Mouse (Mus musculus) E14TG2a.4 (cell line): ENCODE measurements around the gene Chchd10.
A peak's percentile ranks its signal among the peaks of the same experiment; 100 is the strongest.

Experiments used
- H3K27me3 ChIP-seq: 2 replicates; pipeline ENCODE4 v1.6.1; 2014; ENCODE audit warnings: low read length, control low read depth; ENCODE audit not compliant: insufficient read depth
- H3K36me3 ChIP-seq: 2 replicates; pipeline ENCODE4 v1.6.1; 2014; ENCODE audit warnings: low read length, control low read depth; ENCODE audit not compliant: insufficient read depth
- H3K4me1 ChIP-seq: replicated peaks from 2 replicates; pipeline ENCODE4 v1.6.1; 2014; ENCODE audit warnings: low read depth, low read length, control low read depth
- H3K4me3 ChIP-seq: replicated peaks from 2 replicates; pipeline ENCODE4 v1.5.1; 2014; ENCODE audit warnings: mild to moderate bottlenecking, low read length
- H3K9me3 ChIP-seq: 2 replicates; pipeline ENCODE4 v1.6.1; 2014; ENCODE audit warnings: low read length, control low read depth
- CTCF ChIP-seq: conservative IDR thresholded peaks from 2 replicates; pipeline ENCODE4 v1.5.1; 2014; ENCODE audit warnings: low read length
- NANOG ChIP-seq: IDR thresholded peaks from 2 replicates; pipeline ENCODE4 v1.6.1; 2014; ENCODE audit warnings: borderline replicate concordance, low read length, mixed read lengths
- POU5F1 ChIP-seq: IDR thresholded peaks from 2 replicates; pipeline ENCODE4 v1.6.1; 2014; ENCODE audit warnings: low read length, borderline replicate concordance

Chchd10 gene

DNA sequence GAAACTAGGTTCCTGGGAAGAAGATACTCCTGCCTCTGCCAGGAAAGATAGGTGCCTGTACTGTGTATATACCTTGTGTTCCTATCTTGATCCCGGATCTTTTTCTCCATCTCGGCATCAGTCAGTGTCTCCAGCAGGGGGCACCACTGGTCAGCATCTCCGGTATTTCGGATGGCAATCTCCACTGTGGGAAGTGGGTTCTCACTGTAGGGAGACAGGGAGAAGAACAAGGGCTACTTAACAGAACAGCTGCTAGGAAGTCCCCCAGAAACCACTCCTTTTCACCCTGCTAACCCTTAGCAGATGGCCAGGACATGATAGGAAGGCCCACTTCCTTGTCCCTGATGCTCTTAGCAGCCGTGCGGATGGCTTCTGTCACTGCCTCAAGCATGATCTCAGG lies 35.6 kb upstream of the Chchd10 start:
- Histone ChIP-seq H3K4me1 (peaks cover 51% of the 10 kb centered on the region), H3K36me3 (peaks cover 85% of the 10 kb centered on the region), H3K4me3 (no peak overlapping the region), H3K9me3 (no peaks in the 10 kb centered on the region), H3K27me3 (no peaks in the 10 kb centered on the region)
- TF ChIP-seq POU5F1 (no peak), NANOG (no peak), CTCF (peak; percentile 80)

DNA sequence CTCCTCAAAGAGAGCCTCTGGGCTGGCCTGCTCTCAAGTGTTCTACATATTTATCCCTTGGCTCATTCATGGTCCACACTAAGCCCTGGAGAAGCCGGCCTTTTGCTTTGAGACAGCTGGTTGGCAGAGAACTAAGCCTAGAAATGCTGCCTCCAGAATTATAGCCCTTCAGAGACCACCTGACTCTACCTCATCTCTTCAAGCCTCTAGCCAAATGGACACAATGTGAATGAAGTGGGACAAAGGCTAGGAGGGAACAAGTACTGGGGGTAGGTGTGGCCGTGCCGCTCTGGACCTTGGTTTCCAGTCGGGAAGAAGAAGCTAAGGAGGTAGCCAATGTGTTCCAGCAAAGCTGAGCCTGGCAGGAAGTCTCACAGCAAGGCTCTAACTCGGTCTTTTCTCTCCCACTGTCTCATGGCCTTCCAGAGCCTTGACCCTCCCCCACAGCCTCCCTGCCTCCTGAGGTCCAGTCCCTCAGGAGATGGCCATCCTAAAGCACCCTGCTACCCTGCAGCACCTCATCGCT lies 34.8 kb upstream of the Chchd10 start:
- no peaks in the 10 kb centered on the region for H3K27me3 ChIP-seq
- H3K36me3 ChIP-seq, result peaks cover 92% of the 10 kb centered on the region
- H3K4me1 ChIP-seq, result peaks cover 48% of the 10 kb centered on the region
- 0 out of 2 replicates have a peak overlapping the region, but pooled peaks have one; percentile 17 for H3K4me3 ChIP-seq
- no peaks in the 10 kb centered on the region for H3K9me3 ChIP-seq
- TF ChIP-seq POU5F1, result no peak
- no peak for TF ChIP-seq CTCF

DNA sequence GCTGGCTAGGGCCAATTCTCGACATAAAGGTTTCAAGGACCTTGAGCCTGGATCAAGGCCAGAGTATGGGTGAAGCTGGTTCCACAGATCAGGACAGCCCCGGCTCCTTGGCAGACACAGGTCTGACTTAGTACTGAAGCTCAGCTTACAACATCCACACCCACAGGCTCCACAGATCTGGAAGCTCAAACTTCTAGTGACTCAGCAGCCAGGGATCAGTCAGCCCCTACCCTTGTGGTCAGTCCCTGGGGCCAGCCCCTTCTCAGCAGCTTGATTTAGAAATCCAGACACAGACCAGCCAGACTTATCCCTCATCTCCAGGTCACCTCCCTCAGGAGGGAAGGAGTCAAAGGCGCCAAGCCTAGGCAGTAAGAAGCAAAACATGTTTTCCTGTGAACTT lies 34.1 kb upstream of the Chchd10 start:
- Histone ChIP-seq H3K4me1 (peaks cover 45% of the 10 kb centered on the region), H3K27me3 (no peaks in the 10 kb centered on the region), H3K4me3 (0 out of 2 replicates have a peak overlapping the region, but pooled peaks have one; percentile 17), H3K9me3 (no peaks in the 10 kb centered on the region), H3K36me3 (peaks cover 100% of the 10 kb centered on the region)
- TF ChIP-seq POU5F1, result no peak
- TF ChIP-seq CTCF, result no peak
- no peak for TF ChIP-seq NANOG

DNA sequence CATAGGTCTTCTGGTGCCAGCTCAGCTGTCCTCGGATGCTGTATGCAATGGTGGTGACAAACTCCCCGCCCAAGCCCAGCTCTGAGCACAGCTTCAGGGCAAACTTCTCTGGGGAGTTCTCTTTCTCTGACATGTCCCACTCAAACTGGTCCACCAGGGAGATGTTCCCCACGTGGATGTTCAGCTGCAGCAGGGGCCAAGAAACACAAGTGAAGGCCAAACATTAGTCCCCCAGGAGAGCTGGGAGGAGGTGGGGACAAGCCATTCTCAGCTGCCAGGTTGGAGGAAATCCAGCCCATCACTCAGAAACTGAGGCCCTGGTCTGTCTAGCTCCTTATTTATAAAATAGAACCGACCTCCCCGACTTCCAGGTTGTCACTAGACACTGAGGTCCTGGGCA lies 28.5 kb upstream of the Chchd10 start:
- Histone ChIP-seq H3K4me3 (no peak overlapping the region), H3K4me1 (peaks cover 7% of the 10 kb centered on the region; the same call in 1 of the 2 replicates), H3K9me3 (no peaks in the 10 kb centered on the region), H3K36me3 (peaks cover 98% of the 10 kb centered on the region), H3K27me3 (no peaks in the 10 kb centered on the region)
- TF ChIP-seq POU5F1 (no peak), CTCF (no peak), NANOG (no peak)

DNA sequence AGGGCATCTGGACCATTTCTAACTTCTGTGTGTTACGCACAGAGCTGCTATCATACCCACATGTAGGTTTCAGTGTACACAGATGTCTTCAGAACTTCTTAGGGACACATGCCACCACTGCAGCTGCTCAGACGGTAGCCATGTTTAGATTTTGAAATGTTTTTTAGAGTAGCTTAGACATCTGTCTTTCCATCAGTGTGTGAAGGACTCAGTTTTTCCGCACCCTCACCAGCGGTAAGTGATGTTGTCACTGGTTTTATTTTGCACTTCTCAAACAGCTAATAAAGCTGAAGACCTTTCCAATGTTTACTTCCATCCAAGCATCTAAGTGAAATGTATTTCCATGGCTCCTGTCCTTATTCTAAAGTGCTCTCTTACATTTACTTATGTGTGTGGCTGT lies 26.0 kb upstream of the Chchd10 start:
- Histone ChIP-seq H3K4me3 (no peak overlapping the region), H3K36me3 (peaks cover 97% of the 10 kb centered on the region), H3K27me3 (no peaks in the 10 kb centered on the region), H3K4me1 (peaks cover 11% of the 10 kb centered on the region), H3K9me3 (no peaks in the 10 kb centered on the region)
- TF ChIP-seq POU5F1, result no peak
- no peak for TF ChIP-seq NANOG
- TF ChIP-seq CTCF, result no peak

DNA sequence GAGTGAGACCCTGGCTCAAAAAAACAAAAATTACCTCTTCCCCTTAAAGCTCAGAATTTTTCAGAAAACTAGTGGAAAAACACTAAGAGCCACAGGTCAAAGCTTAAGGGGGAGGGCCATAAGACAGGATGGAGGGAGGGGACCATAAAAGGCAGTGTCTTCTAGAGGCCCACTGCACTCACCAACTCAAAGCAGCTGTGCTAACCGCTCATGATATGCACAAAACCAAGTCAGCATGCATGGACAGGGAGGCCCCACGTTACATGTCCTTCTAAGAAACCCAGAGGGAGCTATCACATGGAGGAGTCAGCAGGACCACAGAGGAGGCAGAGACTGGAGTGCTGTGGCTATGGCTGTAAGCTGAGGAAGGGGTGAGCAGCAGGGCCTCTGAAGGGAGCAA lies 22.2 kb upstream of the Chchd10 start:
- peaks cover 40% of the 10 kb centered on the region for H3K4me1 ChIP-seq
- no peak for TF ChIP-seq POU5F1
- no peak for TF ChIP-seq NANOG
- no peak for TF ChIP-seq CTCF
- no peaks in the 10 kb centered on the region for H3K9me3 ChIP-seq
- H3K4me3 ChIP-seq, result no peak overlapping the region
- no peaks in the 10 kb centered on the region for H3K27me3 ChIP-seq
- peaks cover 94% of the 10 kb centered on the region for H3K36me3 ChIP-seq

DNA sequence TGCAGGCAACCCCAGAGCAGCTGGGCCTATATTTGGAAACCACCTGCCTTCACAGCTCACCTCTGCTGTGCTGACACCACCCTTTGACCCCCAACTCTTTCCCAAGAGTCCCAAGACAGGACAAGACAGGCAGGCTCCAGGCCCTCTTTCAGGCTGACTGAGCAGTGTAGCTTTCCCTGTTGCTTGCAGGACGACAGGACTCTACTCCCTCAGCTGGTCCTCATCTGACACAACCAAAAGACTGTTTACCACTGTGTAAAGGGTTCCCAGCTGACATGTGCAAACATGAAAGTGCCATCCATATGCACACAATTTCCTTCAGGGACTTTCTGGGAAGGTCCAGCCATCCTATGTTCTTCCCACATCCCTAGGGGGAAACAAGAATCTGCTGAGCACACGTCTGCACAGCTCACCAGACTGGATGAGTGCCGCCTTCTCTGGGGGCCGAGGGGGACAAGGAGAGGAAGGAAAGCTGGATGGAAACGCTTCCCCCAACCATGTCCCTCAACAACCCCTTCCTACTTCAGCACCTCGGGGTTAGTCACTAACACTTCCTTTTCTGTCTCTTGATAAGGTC lies 19.8 kb upstream of the Chchd10 start:
- no peaks in the 10 kb centered on the region for H3K27me3 ChIP-seq
- TF ChIP-seq NANOG, result no peak
- no peak for TF ChIP-seq POU5F1
- no peak for TF ChIP-seq CTCF

DNA sequence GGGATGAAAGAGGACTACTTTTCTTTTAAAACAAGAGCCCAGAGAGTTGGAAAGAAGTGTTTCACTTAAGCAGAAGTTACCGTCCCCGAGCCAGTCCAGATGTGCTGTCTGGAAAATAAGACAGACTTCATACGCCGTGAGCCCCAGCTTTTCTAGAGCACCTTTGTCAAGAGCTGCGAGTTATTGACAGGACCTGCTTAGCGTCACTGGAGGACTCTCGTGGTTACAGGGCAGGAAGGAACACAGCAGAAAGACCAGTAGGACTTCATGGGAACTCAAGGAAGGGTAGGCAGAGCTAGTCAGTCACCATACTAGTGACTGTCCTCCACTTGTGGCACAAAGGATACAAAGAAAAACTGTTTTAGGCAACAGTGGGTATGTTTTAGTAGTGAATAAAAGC lies 17.4 kb upstream of the Chchd10 start:
- peaks cover 89% of the 10 kb centered on the region for H3K36me3 ChIP-seq
- H3K9me3 ChIP-seq, result no peaks in the 10 kb centered on the region
- 0 out of 2 replicates have a peak overlapping the region, but pooled peaks have one; percentile 7 for H3K4me3 ChIP-seq
- no peaks in the 10 kb centered on the region for H3K27me3 ChIP-seq
- peaks cover 85% of the 10 kb centered on the region for H3K4me1 ChIP-seq
- no peak for TF ChIP-seq POU5F1
- TF ChIP-seq NANOG, result no peak
- TF ChIP-seq CTCF, result no peak

More for the DNA sequence above, 19.8 kb upstream of the Chchd10 start:
- H3K9me3 ChIP-seq, result no peaks in the 10 kb centered on the region
- H3K4me3 ChIP-seq, result no peak overlapping the region
- peaks cover 62% of the 10 kb centered on the region for H3K4me1 ChIP-seq
- peaks cover 94% of the 10 kb centered on the region for H3K36me3 ChIP-seq

DNA sequence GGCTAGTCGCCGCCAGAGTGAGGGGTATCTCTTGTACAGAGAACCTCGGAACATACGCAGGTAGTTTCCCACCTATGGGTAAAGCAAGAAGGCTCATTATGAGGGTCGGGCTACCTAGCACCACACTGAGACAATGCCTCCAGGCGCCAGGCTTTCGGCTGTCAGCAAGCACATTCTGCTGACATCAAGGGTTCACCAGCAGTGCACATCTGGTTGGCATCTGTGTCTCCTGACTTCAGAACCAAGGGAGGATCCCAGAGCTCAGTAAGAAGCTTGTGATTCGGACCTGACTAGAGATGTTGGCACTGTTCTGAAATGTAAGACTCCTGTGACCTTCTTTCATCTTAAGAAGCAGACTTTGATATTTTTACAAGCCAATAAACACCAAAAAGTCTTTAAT lies 16.1 kb upstream of the Chchd10 start:
- Histone ChIP-seq H3K4me1 (peaks cover 81% of the 10 kb centered on the region), H3K27me3 (no peaks in the 10 kb centered on the region), H3K36me3 (peaks cover 76% of the 10 kb centered on the region), H3K4me3 (no peak overlapping the region), H3K9me3 (no peaks in the 10 kb centered on the region)
- no peak for TF ChIP-seq CTCF
- TF ChIP-seq POU5F1, result no peak
- TF ChIP-seq NANOG, result no peak
